Mouse (Mus musculus): Measurements from ENCODE around the gene Trub2. TPM values are rescaled to one million over a fixed set of nuclear protein-coding genes. Genes with fewer than 3 reads are reported as not detected.

Gene Trub2
- polyA plus RNA-seq (2015; fragmentation: Nextera tagmentation; extraction: Ambion mirVana): 21.0 and 29.8 TPM in 2 replicates

DNA sequence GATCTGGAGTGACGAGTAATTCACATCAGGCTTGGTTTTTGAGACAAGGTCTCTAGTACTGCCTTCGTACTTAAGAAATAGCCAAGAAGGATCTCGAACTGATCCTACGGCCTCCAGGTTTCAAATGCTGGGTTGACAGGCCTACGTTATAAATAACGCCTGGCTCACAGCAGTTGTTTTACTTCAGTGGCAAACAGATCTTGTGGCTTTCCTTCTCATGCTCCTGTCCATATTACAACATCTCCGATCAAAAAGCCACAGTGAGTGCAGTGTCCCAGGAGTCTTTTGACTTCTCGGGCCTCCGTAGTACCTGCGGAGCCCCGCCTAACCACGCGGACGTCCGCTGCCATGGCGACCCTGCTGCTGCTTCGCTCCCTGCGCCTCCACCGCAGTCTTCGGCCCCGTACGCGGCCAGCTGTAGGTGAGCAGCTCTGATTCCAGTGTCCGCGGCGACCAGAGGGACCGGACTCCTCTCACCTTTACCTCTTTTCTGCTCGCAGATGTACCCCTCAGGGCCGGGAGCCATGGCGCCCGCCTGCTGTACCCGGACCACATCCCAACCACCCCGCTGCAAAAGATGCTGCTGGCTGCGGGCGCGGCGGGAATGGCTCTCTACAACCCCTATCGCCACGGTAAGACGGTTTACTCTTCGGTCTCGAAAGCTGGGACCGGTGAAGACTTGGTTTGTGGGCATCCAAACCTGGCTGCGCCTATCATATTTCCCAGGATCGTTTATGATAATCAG is at the start of gene Trub2:
Gene Trub2, minus strand, starts transcription at position 566 of the 745 bp plus-strand sequence.
- Histone ChIP-seq H3K36me3 (peaks cover 39% of the 10 kb centered on the region), H3K9ac (peak within 1 kb of the TSS; percentile 68)
- ATAC-seq (replicated peaks; ENCODE audit: insufficient number of reproducible peaks, insufficient read depth, low FRiP score, low read depth): peak; percentile 83

GRCm38 (mm10) chr2:29835391-29835899 is 47.1 kb upstream of the Trub2 start:
- no peak overlapping the region for H3K9ac ChIP-seq
- no peak for ATAC-seq (replicated peaks; ENCODE audit: insufficient number of reproducible peaks, insufficient read depth, low FRiP score, low read depth)
- H3K4me1 ChIP-seq (replicated peaks): no peaks in the 10 kb centered on the region
- peaks cover 22% of the 10 kb centered on the region for H3K36me3 ChIP-seq
- no peak overlapping the region for H3K4me2 ChIP-seq
- 75% methylated on average over 2 of the region's 2 CpGs for WGBS
- H3K27me3 ChIP-seq: no peaks in the 10 kb centered on the region
- no peak overlapping the region for H3K4me3 ChIP-seq
- no peaks in the 10 kb centered on the region for H3K9me3 ChIP-seq (replicated peaks)
- H3K27ac ChIP-seq: no peak overlapping the region

More for the DNA sequence above, at the start of gene Trub2:
- Histone ChIP-seq H3K4me2 (peak within 1 kb of the TSS; percentile 75), H3K27me3 (no peaks in the 10 kb centered on the region), H3K4me3 (peak within 1 kb of the TSS; percentile 78), H3K4me1 (replicated peaks) (peaks cover 19% of the 10 kb centered on the region), H3K27ac (peak within 1 kb of the TSS; percentile 69), H3K9me3 (replicated peaks) (no peaks in the 10 kb centered on the region)
- WGBS: under 1% methylated on average over 45 of the region's 45 CpGs

DNA sequence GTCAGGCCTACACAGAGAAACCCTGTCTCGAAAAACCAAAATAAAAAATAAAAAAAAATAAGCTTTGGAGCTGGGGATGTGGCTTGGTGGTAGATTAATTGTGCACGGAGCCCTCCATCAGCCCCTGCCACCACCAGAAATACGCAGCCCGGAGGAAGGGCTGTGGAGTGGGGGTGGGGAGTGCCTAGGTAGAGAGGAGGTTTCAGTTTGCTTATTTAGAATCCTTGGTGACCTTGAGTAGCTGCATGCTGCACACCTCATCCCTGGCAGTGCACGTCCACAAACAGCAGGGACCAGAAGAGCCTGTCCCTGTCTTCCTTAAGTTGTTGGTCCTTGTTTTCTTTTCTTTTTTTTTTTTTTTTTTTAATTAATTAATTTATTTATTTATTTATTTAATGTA is 45.5 kb upstream of the Trub2 start:
- Histone ChIP-seq H3K9me3 (replicated peaks) (no peaks in the 10 kb centered on the region), H3K27ac (no peak overlapping the region), H3K9ac (no peak overlapping the region), H3K4me2 (no peak overlapping the region), H3K36me3 (peaks cover 21% of the 10 kb centered on the region; the same call in 1 of the 2 replicates), H3K27me3 (no peaks in the 10 kb centered on the region), H3K4me3 (no peak overlapping the region), H3K4me1 (replicated peaks) (no peaks in the 10 kb centered on the region)
- 90% methylated on average over 5 of the region's 5 CpGs for WGBS
- no peak for ATAC-seq (replicated peaks; ENCODE audit: insufficient number of reproducible peaks, insufficient read depth, low FRiP score, low read depth)

DNA sequence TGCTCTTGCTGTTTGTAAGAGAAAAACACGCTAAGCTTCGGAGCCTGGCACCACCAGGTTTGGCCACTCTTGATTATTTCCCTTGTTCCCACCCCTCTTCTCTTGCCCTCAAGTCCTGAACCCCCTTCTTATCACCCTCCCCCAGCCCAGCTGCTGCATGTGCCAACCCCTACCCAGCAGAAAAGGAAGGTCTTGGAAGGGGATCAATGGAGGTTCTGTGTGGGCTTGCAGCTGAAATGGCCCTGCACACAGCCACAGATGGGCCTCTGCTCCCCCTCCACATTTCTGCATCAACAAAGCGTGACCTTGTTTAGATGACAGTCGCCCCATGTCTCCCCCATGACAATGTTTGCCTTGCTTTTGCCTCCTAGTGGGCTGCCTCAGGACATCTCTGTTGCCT is 42.8 kb upstream of the Trub2 start:
- H3K9me3 ChIP-seq (replicated peaks): no peaks in the 10 kb centered on the region
- no peak overlapping the region for H3K4me3 ChIP-seq
- peaks cover 13% of the 10 kb centered on the region for H3K4me1 ChIP-seq (replicated peaks)
- no peak for ATAC-seq (replicated peaks; ENCODE audit: insufficient number of reproducible peaks, insufficient read depth, low FRiP score, low read depth)
- no peak overlapping the region for H3K27ac ChIP-seq
- WGBS: 87% methylated on average over 4 of the region's 4 CpGs
- no peaks in the 10 kb centered on the region for H3K27me3 ChIP-seq
- no peak overlapping the region for H3K9ac ChIP-seq
- H3K4me2 ChIP-seq: no peak overlapping the region
- peaks cover 15% of the 10 kb centered on the region; the same call in 1 of the 2 replicates for H3K36me3 ChIP-seq

GRCm38 (mm10) chr2:29827709-29828024 is 39.4 kb upstream of the Trub2 start:
- H3K36me3 ChIP-seq: peaks cover 5% of the 10 kb centered on the region; the same call in 1 of the 2 replicates
- H3K4me2 ChIP-seq: peak overlapping the region; percentile 85
- H3K9ac ChIP-seq: peak overlapping the region; percentile 82
- H3K4me1 ChIP-seq (replicated peaks): peaks cover 14% of the 10 kb centered on the region
- no peaks in the 10 kb centered on the region for H3K9me3 ChIP-seq (replicated peaks)
- H3K4me3 ChIP-seq: peak overlapping the region; percentile 79
- WGBS: 2% methylated on average over 12 of the region's 12 CpGs
- no peak for ATAC-seq (replicated peaks; ENCODE audit: insufficient number of reproducible peaks, insufficient read depth, low FRiP score, low read depth)
- peak overlapping the region; percentile 69; the same call in 1 of the 2 replicates for H3K27ac ChIP-seq
- H3K27me3 ChIP-seq: no peaks in the 10 kb centered on the region

DNA sequence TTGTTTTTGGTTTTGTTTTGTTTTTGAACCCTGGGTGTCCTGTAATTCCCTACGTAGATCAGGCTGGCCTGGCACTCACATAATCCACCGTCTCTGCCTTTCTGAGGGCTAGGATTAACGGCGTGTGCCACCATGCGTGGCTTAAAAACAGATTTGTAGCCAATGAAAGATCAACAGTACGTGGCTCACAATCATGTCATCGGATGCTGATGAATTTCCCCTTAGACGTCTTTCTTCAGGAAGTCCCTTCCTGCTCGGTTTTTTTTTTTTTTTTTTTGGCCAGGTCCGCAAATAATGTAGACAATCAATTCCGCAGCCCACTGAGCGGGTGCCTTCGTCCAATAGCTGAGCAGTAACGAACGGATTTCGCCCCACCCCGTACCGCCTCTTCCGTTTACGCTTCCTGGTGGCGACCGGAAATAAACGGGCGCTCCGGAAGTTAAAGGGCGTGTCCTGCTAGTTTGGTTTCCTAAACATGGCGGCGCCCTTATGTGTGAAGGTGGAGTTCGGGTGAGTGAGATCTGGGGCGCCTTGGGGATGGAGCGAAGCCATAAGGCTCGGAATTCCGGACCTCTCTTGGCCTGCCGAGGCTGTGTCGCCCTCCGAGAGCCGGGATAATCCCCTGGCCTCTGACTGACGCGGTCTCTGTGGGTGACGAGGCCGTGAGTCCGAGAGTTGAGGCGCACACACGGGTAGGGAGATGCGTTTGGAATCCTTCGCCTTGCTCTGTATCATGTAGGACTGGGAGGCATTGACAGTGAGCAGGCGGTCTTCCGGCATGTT is 38.8 kb upstream of the Trub2 start:
- H3K36me3 ChIP-seq: 0 out of 2 replicates have a peak, but pooled peaks cover 2% of the 10 kb centered on the region
- H3K27me3 ChIP-seq: no peaks in the 10 kb centered on the region
- peak overlapping the region; percentile 79 for H3K4me3 ChIP-seq
- H3K4me2 ChIP-seq: peak overlapping the region; percentile 85
- H3K9ac ChIP-seq: peak overlapping the region; percentile 82
- 0% methylated on average over 48 of the region's 48 CpGs for WGBS
- peaks cover 14% of the 10 kb centered on the region for H3K4me1 ChIP-seq (replicated peaks)
- ATAC-seq (replicated peaks; ENCODE audit: insufficient number of reproducible peaks, insufficient read depth, low FRiP score, low read depth): peak; percentile 98
- H3K9me3 ChIP-seq (replicated peaks): no peaks in the 10 kb centered on the region
- peak overlapping the region; percentile 88 for H3K27ac ChIP-seq

- Histone ChIP-seq H3K27ac (peak overlapping the region; percentile 88), H3K9ac (peak overlapping the region; percentile 57), H3K9me3 (replicated peaks) (no peaks in the 10 kb centered on the region), H3K4me2 (peak overlapping the region; percentile 64), H3K4me3 (peak overlapping the region; percentile 79), H3K36me3 (0 out of 2 replicates have a peak, but pooled peaks cover 2% of the 10 kb centered on the region), H3K4me1 (replicated peaks) (peaks cover 14% of the 10 kb centered on the region), H3K27me3 (no peaks in the 10 kb centered on the region)
- ATAC-seq (replicated peaks; ENCODE audit: insufficient number of reproducible peaks, insufficient read depth, low FRiP score, low read depth): no peak
- 15% methylated on average over 11 of the region's 11 CpGs for WGBS
Measured at GRCm38 (mm10) chr2:29826318-29826925, 38.1 kb upstream of the Trub2 start.

DNA sequence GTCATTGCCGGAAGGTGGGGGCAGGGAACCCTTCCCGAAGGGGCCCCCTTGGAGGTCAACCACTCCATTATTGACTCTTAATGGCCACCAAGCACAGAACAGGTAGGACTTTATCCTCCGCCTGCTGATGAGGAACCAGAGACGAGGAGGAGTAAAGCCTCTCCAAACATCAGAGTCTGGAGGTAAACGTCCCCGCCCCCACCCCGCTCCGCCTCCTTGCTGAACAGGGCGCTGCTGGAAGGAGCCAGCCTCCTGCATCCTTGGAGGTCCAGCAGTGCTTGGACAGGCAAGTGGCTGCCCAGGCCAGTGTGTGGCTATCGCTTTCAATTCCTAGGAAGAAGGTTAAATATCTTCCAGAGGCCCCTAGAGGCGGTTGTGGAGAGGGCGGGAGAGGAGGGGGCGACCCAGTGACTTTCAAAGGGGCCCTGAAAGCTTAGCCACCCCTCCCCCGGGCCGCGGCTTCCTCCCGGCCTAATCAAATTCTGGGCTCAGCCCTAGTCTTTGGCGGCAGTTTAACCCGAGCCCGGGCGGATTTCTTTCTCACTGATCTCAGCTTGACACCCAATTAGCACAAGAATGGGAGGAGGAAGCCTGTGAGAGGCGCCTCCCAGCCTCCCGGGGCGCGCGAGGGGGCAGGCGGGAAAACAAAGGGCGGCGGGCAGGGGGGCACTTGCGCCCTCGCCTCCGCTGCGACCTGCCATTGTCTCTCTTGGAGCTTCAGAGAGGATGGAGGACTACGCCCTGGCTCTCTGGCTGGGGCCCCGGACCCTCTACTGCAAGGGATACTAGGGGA is 31.9 kb upstream of the Trub2 start, which contains the start of gene Urm1:
Gene Urm1, plus strand, starts transcription at position 51 of the 793 bp plus-strand sequence.
- Histone ChIP-seq H3K4me1 (replicated peaks) (peaks cover 18% of the 10 kb centered on the region), H3K9me3 (replicated peaks) (no peaks in the 10 kb centered on the region), H3K27me3 (no peaks in the 10 kb centered on the region), H3K4me2 (peak within 1 kb of the TSS; percentile 87), H3K4me3 (peak within 1 kb of the TSS; percentile 56), H3K36me3 (peaks cover 5% of the 10 kb centered on the region; the same call in 1 of the 2 replicates), H3K9ac (peak within 1 kb of the TSS; percentile 66), H3K27ac (peak within 1 kb of the TSS; percentile 92)
- 1% methylated on average over 35 of the region's 35 CpGs for WGBS
- peak; percentile 75 for ATAC-seq (replicated peaks; ENCODE audit: insufficient number of reproducible peaks, insufficient read depth, low FRiP score, low read depth)

GRCm38 (mm10) chr2:29819363-29819762 is 31.1 kb upstream of the Trub2 start:
- no peaks in the 10 kb centered on the region for H3K27me3 ChIP-seq
- peaks cover 18% of the 10 kb centered on the region for H3K4me1 ChIP-seq (replicated peaks)
- no peak overlapping the region for H3K9ac ChIP-seq
- H3K27ac ChIP-seq: no peak overlapping the region
- no peak for ATAC-seq (replicated peaks; ENCODE audit: insufficient number of reproducible peaks, insufficient read depth, low FRiP score, low read depth)
- 29% methylated on average over 2 of the region's 2 CpGs for WGBS
- peak overlapping the region; percentile 87 for H3K4me2 ChIP-seq
- no peaks in the 10 kb centered on the region for H3K9me3 ChIP-seq (replicated peaks)
- peaks cover 9% of the 10 kb centered on the region; the same call in 1 of the 2 replicates for H3K36me3 ChIP-seq
- H3K4me3 ChIP-seq: no peak overlapping the region

GRCm38 (mm10) chr2:29817426-29818232 is 29.3 kb upstream of the Trub2 start:
- WGBS: 31% methylated on average over 8 of the region's 8 CpGs
- Histone ChIP-seq H3K4me3 (no peak overlapping the region), H3K27me3 (no peaks in the 10 kb centered on the region), H3K9ac (no peak overlapping the region), H3K36me3 (peaks cover 19% of the 10 kb centered on the region; the same call in 1 of the 2 replicates), H3K4me2 (peak overlapping the region; percentile 37), H3K4me1 (replicated peaks) (peaks cover 18% of the 10 kb centered on the region), H3K9me3 (replicated peaks) (no peaks in the 10 kb centered on the region), H3K27ac (no peak overlapping the region)
- peak; percentile 40; the same call in 1 of the 2 replicates for ATAC-seq (replicated peaks; ENCODE audit: insufficient number of reproducible peaks, insufficient read depth, low FRiP score, low read depth)

Measured in heart, embryonic 15.5 days (tissue).